Comparison of ENCODE assay signal across 8 mouse cellular contexts in genomic region chr10:127426670-127427069, GRCm38 (mm10). TPM values are rescaled to one million over a fixed set of nuclear protein-coding genes. Genes with fewer than 3 reads are reported as not detected.
DNase-seq lines count a peak whose midpoint lies in the region; ATAC-seq and TF ChIP-seq lines count a peak whose summit lies in the region.

No protein-coding gene starts in this region.

- 24% methylated on average over 2 of the region's 2 CpGs for WGBS in cerebellum, adult 2 months
- WGBS in forebrain, postnatal 0 days: 14% methylated on average over 2 of the region's 2 CpGs
- WGBS in limb, embryonic 12.5 days: 36% methylated on average over 2 of the region's 2 CpGs

- H3K9me3 ChIP-seq in forebrain, postnatal 0 days (ENCODE audit: low read length): no peaks in the 10 kb centered on the region
- H3K9me3 ChIP-seq in limb, embryonic 12.5 days: no peaks in the 10 kb centered on the region

- no peak overlapping the region for H3K27ac ChIP-seq in cerebellum, adult 2 months (ENCODE audit: insufficient read depth, low read length)
- H3K27ac ChIP-seq in forebrain, postnatal 0 days (ENCODE audit: low read depth, low read length): no peak overlapping the region
- peak overlapping the region; percentile 35; the same call in 1 of the 2 replicates for H3K27ac ChIP-seq in limb, embryonic 12.5 days

- no peak for ATAC-seq in forebrain, postnatal 0 days
- ATAC-seq in limb, embryonic 12.5 days (ENCODE audit: insufficient number of reproducible peaks, insufficient read depth, low FRiP score, low TSS enrichment, low read depth): no peak
- no peak for ATAC-seq in erythroid progenitor cell, adult 5-6 weeks (replicated peaks; ENCODE audit: low FRiP score, poor library complexity, severe bottlenecking)
- no peak for ATAC-seq in erythroblast, adult 5-6 weeks (replicated peaks; ENCODE audit: low FRiP score, poor library complexity, severe bottlenecking)

- TF ChIP-seq CTCF in cerebellum, adult 2 months (IDR thresholded peaks at IDR 0.05; ENCODE audit: borderline replicate concordance, insufficient read depth, low read depth, low read length): no peak
- TF ChIP-seq CTCF in forebrain, postnatal 0 days (IDR thresholded peaks at IDR 0.05; ENCODE audit: low read depth): no peak

- no peaks in the 10 kb centered on the region for H3K36me3 ChIP-seq in forebrain, postnatal 0 days (ENCODE audit: insufficient read depth)
- H3K36me3 ChIP-seq in limb, embryonic 12.5 days: peaks cover 8% of the 10 kb centered on the region; the same call in 1 of the 2 replicates

- peaks cover 12% of the 10 kb centered on the region for H3K4me1 ChIP-seq in cerebellum, adult 2 months (ENCODE audit: control insufficient read depth, insufficient read depth, low read length)
- H3K4me1 ChIP-seq in forebrain, postnatal 0 days (ENCODE audit: insufficient read depth): peaks cover 6% of the 10 kb centered on the region
- H3K4me1 ChIP-seq in limb, embryonic 12.5 days (replicated peaks): peaks cover 20% of the 10 kb centered on the region

- no peaks in the 10 kb centered on the region for H3K27me3 ChIP-seq in cerebellum, adult 2 months (ENCODE audit: control insufficient read depth, insufficient read depth, low read length)
- H3K27me3 ChIP-seq in forebrain, postnatal 0 days (ENCODE audit: insufficient read depth, low read length): no peaks in the 10 kb centered on the region
- H3K27me3 ChIP-seq in limb, embryonic 12.5 days: no peaks in the 10 kb centered on the region

- peak; percentile 33 to 47 for DNase-seq in cerebellum, adult 2 months
- no peak for DNase-seq in cerebellum, postnatal 14 days
- peak; percentile 7 for DNase-seq in A20 (ENCODE audit: low read depth, low spot score)
- DNase-seq in forebrain, postnatal 0 days: peak; percentile 16
- DNase-seq in spleen, adult 12 weeks (ENCODE audit: low spot score): no peak

- TF ChIP-seq POLR2A in cerebellum, adult 2 months (IDR thresholded peaks at IDR 0.05; ENCODE audit: borderline replicate concordance, insufficient read depth, low read length): no peak

- H3K9ac ChIP-seq in forebrain, postnatal 0 days: no peak overlapping the region
- no peak overlapping the region for H3K9ac ChIP-seq in limb, embryonic 12.5 days (replicated peaks)

- H3K4me2 ChIP-seq in forebrain, postnatal 0 days (ENCODE audit: low read depth): no peak overlapping the region
- no peak overlapping the region for H3K4me2 ChIP-seq in limb, embryonic 12.5 days

- H3K4me3 ChIP-seq in cerebellum, adult 2 months (replicated peaks; ENCODE audit: insufficient read depth, low read depth, low read length): no peak overlapping the region
- no peak overlapping the region for H3K4me3 ChIP-seq in forebrain, postnatal 0 days (ENCODE audit: low read depth, low read length)
- no peak overlapping the region for H3K4me3 ChIP-seq in limb, embryonic 12.5 days (replicated peaks)

RNA-seq across cellular contexts. Expression of gene R3hdm2, which starts 46.5 kb away (rescaled TPM):
- polyA plus RNA-seq in cerebellum, adult 2 months (2012; rRNA removed): 137 and 145 TPM in 2 replicates
- 47.5 and 51.0 TPM in 2 replicates for total RNA-seq in forebrain, postnatal 0 days (2014; rRNA removed)
- 28.6 and 37.2 TPM in 2 replicates for polyA plus RNA-seq in forebrain, postnatal 0 days (2015; fragmentation: Nextera tagmentation; extraction: Ambion mirVana)
- polyA plus RNA-seq in limb, embryonic 12.5 days (2016; fragmentation: Nextera tagmentation; extraction: Ambion mirVana): 45.6 and 56.4 TPM in 2 replicates
- 34.4 and 56.9 TPM in 2 replicates for total RNA-seq in erythroid progenitor cell, adult 5-6 weeks (2015; ENCODE audit: low replicate concordance)
- total RNA-seq in erythroid progenitor cell, adult 5-6 weeks (2017; ENCODE audit: low replicate concordance): 22.6 and 52.5 TPM in 2 replicates
- total RNA-seq in erythroblast, adult 5-6 weeks (2015; ENCODE audit: low replicate concordance): 25.7 and 34.9 TPM in 2 replicates
- 17.7 and 18.3 TPM in 2 replicates for total RNA-seq in erythroblast, adult 5-6 weeks (2017; ENCODE audit: low replicate concordance)

RNA-seq across cellular contexts. Expression of gene Inhbc, which starts 56.4 kb away (rescaled TPM):
- not detected in 2 replicates for polyA plus RNA-seq in cerebellum, adult 2 months (2012; rRNA removed)
- not detected in 2 replicates for total RNA-seq in forebrain, postnatal 0 days (2014; rRNA removed)
- not detected in 2 replicates for polyA plus RNA-seq in forebrain, postnatal 0 days (2015; fragmentation: Nextera tagmentation; extraction: Ambion mirVana)
- polyA plus RNA-seq in limb, embryonic 12.5 days (2016; fragmentation: Nextera tagmentation; extraction: Ambion mirVana): not detected in 2 replicates
- not detected in 2 replicates for total RNA-seq in erythroid progenitor cell, adult 5-6 weeks (2015; ENCODE audit: low replicate concordance)
- total RNA-seq in erythroid progenitor cell, adult 5-6 weeks (2017; ENCODE audit: low replicate concordance): not detected in 2 replicates
- not detected in 2 replicates for total RNA-seq in erythroblast, adult 5-6 weeks (2015; ENCODE audit: low replicate concordance)
- not detected in 2 replicates for total RNA-seq in erythroblast, adult 5-6 weeks (2017; ENCODE audit: low replicate concordance)

Comparison
In these comparisons a context has a peak if more than half of its experiments do, and no peak if none do; other contexts are left out.
1. DNase-seq: peak in cerebellum, adult 2 months (2 of 2), A20 (single experiment) and forebrain, postnatal 0 days (single experiment); none in cerebellum, postnatal 14 days (0 of 2) and spleen, adult 12 weeks (single experiment).